Mouse (Mus musculus) T-cell, adult 2 months (primary cell): ENCODE measurements around the gene A030003K21Rik.
"Not testable (repeated sequence)": the region's sequence is repeated elsewhere in the genome, so short reads cannot be mapped to it uniquely, and the experiment has no call there.

Source experiments
- DNase-seq: peaks from one replicate; pipeline ENCODE4 v3.0.0; 2022; ENCODE audit warnings: low spot score

Gene A030003K21Rik

GRCm38 (mm10) chr1:82943295-82943694 lies at the start of gene A030003K21Rik:
A030003K21Rik (minus strand) TSS chr1:82943388.
- DNase-seq = not testable (repeated sequence)

GRCm38 (mm10) chr1:82992093-82992492 lies 48.9 kb upstream of the A030003K21Rik start:
- DNase-seq = no peak

GRCm38 (mm10) chr1:82991596-82991995 lies 48.4 kb upstream of the A030003K21Rik start:
- no peak for DNase-seq

- no peak for DNase-seq
Observed at GRCm38 (mm10) chr1:82991062-82991461, 47.9 kb upstream of the A030003K21Rik start.

GRCm38 (mm10) chr1:82987530-82988198 lies 44.5 kb upstream of the A030003K21Rik start:
- DNase-seq = peak; percentile 59

GRCm38 (mm10) chr1:82986738-82987137 lies 43.5 kb upstream of the A030003K21Rik start:
- DNase-seq = no peak

- DNase-seq = no peak
Observed at GRCm38 (mm10) chr1:82977840-82978239, 34.7 kb upstream of the A030003K21Rik start.

GRCm38 (mm10) chr1:82975750-82976149 lies 32.6 kb upstream of the A030003K21Rik start:
- peak; percentile 39 for DNase-seq

GRCm38 (mm10) chr1:82974342-82974741 lies 31.2 kb upstream of the A030003K21Rik start:
- DNase-seq = no peak

GRCm38 (mm10) chr1:82973901-82974300 lies 30.7 kb upstream of the A030003K21Rik start:
- peak; percentile 72 for DNase-seq

GRCm38 (mm10) chr1:82973244-82973643 lies 30.1 kb upstream of the A030003K21Rik start:
- DNase-seq = no peak

GRCm38 (mm10) chr1:82972046-82972445 lies 28.9 kb upstream of the A030003K21Rik start:
- DNase-seq = no peak

- DNase-seq = no peak
Observed at GRCm38 (mm10) chr1:82966413-82966812, 23.2 kb upstream of the A030003K21Rik start.

GRCm38 (mm10) chr1:82959870-82960385 lies 16.7 kb upstream of the A030003K21Rik start, which contains the start of gene Gm47955:
Gm47955 (plus strand) TSS chr1:82960286.
- no peak for DNase-seq

GRCm38 (mm10) chr1:82955913-82956312 lies 12.7 kb upstream of the A030003K21Rik start, which contains the start of gene Gm7544:
Gm7544 (minus strand) TSS chr1:82956013.
- DNase-seq = not testable (repeated sequence)

GRCm38 (mm10) chr1:82948601-82949000 lies 5.4 kb upstream of the A030003K21Rik start:
- no peak for DNase-seq

- peak; percentile 36 for DNase-seq
Observed at GRCm38 (mm10) chr1:82946029-82946428, 2.8 kb upstream of the A030003K21Rik start.

- DNase-seq = not testable (repeated sequence)
Observed at GRCm38 (mm10) chr1:82942505-82942904, 683 bp downstream of the A030003K21Rik start.

GRCm38 (mm10) chr1:82938666-82939065 lies 4.5 kb downstream of the A030003K21Rik start:
- DNase-seq = no peak

- not testable (repeated sequence) for DNase-seq
Observed at GRCm38 (mm10) chr1:82931326-82931725, 11.9 kb downstream of the A030003K21Rik start, which contains the start of gene Gm6217. Gm6217 (minus strand) TSS chr1:82931399.

GRCm38 (mm10) chr1:82930558-82930957 lies 12.6 kb downstream of the A030003K21Rik start:
- not testable (repeated sequence) for DNase-seq

GRCm38 (mm10) chr1:82924650-82925049 lies 18.5 kb downstream of the A030003K21Rik start, which contains the start of gene A030014E15Rik:
A030014E15Rik (plus strand) TSS chr1:82924917.
- no peak for DNase-seq

GRCm38 (mm10) chr1:82913434-82913833 lies 29.8 kb downstream of the A030003K21Rik start:
- DNase-seq = peak; percentile 8
